Mouse (Mus musculus) right cerebral cortex, postnatal 10 days (tissue): ENCODE results near the gene Lmtk3.
A peak's percentile ranks its signal among the peaks of the same experiment; 100 is the strongest.

Experiments used
- DNase-seq, 2 experiments: peaks; one replicate each; pipeline ENCODE4 v3.0.0; 2021; ENCODE audit warnings: low spot score in 2 of 2

Gene Lmtk3

GRCm38 (mm10) chr7:45783511-45784091 lies at the start of gene Lmtk3:
Gene Lmtk3, plus strand, starts transcription at chr7:45783738.
- peak; percentile 88 to 92 for DNase-seq

- DNase-seq = peak; percentile 88 to 93
These were observed 44.3 kb upstream of the Lmtk3 start for GRCm38 (mm10) chr7:45739162-45739763.

- DNase-seq = no peak
These were observed 43.7 kb upstream of the Lmtk3 start for GRCm38 (mm10) chr7:45739820-45740219.

- peak in 1 of 2 experiments; percentile 35 for DNase-seq
These were observed 42.2 kb upstream of the Lmtk3 start for GRCm38 (mm10) chr7:45741308-45741707.

- DNase-seq = peak in 1 of 2 experiments; percentile 39
These were observed 41.8 kb upstream of the Lmtk3 start for GRCm38 (mm10) chr7:45741777-45742176.

- DNase-seq = peak; percentile 68 to 79
These were observed 41.2 kb upstream of the Lmtk3 start for GRCm38 (mm10) chr7:45742338-45742737.

- peak; percentile 79 to 80 for DNase-seq
These were observed 39.2 kb upstream of the Lmtk3 start for GRCm38 (mm10) chr7:45744387-45744786.

GRCm38 (mm10) chr7:45746518-45746917 lies 37.0 kb upstream of the Lmtk3 start:
- DNase-seq = no peak

GRCm38 (mm10) chr7:45747450-45747849 lies 36.1 kb upstream of the Lmtk3 start:
- DNase-seq = no peak

- DNase-seq = no peak
These were observed 35.4 kb upstream of the Lmtk3 start for GRCm38 (mm10) chr7:45748110-45748509.

GRCm38 (mm10) chr7:45749401-45749800 lies 34.1 kb upstream of the Lmtk3 start:
- no peak for DNase-seq

- DNase-seq = no peak
These were observed 33.4 kb upstream of the Lmtk3 start for GRCm38 (mm10) chr7:45750162-45750561.

- DNase-seq = no peak
These were observed 27.8 kb upstream of the Lmtk3 start for GRCm38 (mm10) chr7:45755703-45756102.

- no peak for DNase-seq
These were observed 24.1 kb upstream of the Lmtk3 start for GRCm38 (mm10) chr7:45759400-45759799.

- DNase-seq = no peak
These were observed 23.4 kb upstream of the Lmtk3 start for GRCm38 (mm10) chr7:45760151-45760550.

GRCm38 (mm10) chr7:45765995-45766394 lies 17.5 kb upstream of the Lmtk3 start:
- no peak for DNase-seq

- no peak for DNase-seq
These were observed 16.8 kb upstream of the Lmtk3 start for GRCm38 (mm10) chr7:45766764-45767163.

- DNase-seq = no peak
These were observed 16.0 kb upstream of the Lmtk3 start for GRCm38 (mm10) chr7:45767500-45767899.

- DNase-seq = no peak
These were observed 13.0 kb upstream of the Lmtk3 start for GRCm38 (mm10) chr7:45770427-45771082.

- DNase-seq = no peak
These were observed 12.4 kb upstream of the Lmtk3 start for GRCm38 (mm10) chr7:45771101-45771500.

GRCm38 (mm10) chr7:45775237-45775636 lies 8.3 kb upstream of the Lmtk3 start:
- no peak for DNase-seq

GRCm38 (mm10) chr7:45779081-45779641 lies 4.4 kb upstream of the Lmtk3 start:
- no peak for DNase-seq

GRCm38 (mm10) chr7:45782271-45782670 lies 1.3 kb upstream of the Lmtk3 start:
- DNase-seq = peak in 1 of 2 experiments; percentile 36
